Mouse (Mus musculus) liver, postnatal 0 days (tissue): ENCODE data around the gene Kiss1r.

Experiments
- CTCF ChIP-seq: sonication (generic); IDR thresholded peaks from 2 replicates; pipeline ENCODE4 v1.5.1; 2016; ENCODE audit warnings: antibody characterized with exemption, low read depth
- EP300 ChIP-seq: IDR thresholded peaks from 2 replicates; pipeline ENCODE4 v1.6.1; 2016; ENCODE audit warnings: antibody characterized with exemption, low read depth, mild to moderate bottlenecking

DNA sequence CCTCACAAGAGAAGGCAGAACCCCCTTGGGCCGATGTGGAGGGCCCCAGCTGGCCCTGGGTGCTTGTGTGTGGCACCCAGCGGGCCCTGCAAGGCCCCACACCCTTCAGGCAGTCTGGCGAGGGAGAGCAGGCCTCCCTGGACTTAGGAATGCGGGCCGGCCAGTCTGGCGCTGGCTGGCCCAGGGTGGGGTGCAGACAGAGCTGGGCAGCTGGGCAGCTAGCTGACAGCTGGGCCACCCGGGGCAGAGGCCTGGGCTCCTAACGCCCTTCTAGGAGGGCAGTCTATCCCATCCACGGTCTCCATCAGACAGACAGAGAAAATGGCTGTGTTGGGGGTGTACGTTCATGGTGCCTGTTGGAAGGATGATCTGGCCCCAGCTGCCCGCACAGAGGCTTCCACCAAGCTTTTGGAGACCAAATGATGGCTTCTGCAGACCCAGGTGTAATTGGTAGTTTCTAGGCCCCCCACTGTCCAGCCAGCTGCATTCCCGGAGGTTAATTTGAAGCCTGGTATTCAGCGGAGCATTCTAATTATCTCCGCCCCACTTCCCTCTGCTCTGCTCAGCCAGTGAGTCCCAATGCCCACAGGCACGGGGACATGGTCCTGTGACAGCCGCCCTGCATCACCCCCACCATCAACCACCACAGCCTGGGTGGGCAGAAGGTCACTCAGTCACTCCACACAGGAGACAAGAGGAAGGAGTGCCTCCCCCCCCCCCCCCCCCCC lies 28.9 kb downstream of the Kiss1r start:
- no peak for TF ChIP-seq CTCF
- TF ChIP-seq EP300, result no peak
